Mouse (Mus musculus) G1E-ER4 (cell line): ENCODE results near the gene Gsta3. TPM values are rescaled to one million over a fixed set of nuclear protein-coding genes. Genes with fewer than 3 reads are reported as not detected.

Source experiments
- GATA1 ChIP-seq: IDR thresholded peaks from one replicate; pipeline ENCODE4 v1.8.0; 2012; ENCODE audit warnings: low read length, inconsistent platforms
- polyA plus RNA-seq: library from polyadenylated mRNA; stranded (reverse); fragments of >175 nt; gene quantifications from 2 replicates; pipeline ENCODE4 v1.2.3, GENCODE M21; 2012

Gsta3 gene
- polyA plus RNA-seq, 1 experiment, result not detected

DNA sequence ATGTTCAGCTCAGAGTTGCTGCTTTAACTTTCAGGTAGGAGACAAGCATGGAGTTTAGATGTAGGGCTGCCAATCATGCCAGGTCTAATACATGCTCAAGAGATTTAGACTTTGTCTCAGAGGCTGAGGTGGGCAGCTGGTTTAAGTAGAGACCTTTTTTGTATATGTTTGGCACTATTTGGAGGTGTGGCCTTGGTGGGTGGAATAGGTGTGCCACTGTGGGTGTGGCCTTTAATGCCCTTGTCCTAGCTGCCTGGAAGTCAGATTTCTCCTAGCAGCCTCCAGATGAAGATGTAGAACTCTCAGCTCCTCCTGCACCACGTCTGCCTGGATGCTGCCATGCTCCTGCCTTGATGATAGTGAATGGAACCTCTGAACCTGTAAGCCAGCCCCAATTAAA, 52.2 kb downstream of the Gsta3 start:
- TF ChIP-seq GATA1, result no peak

DNA sequence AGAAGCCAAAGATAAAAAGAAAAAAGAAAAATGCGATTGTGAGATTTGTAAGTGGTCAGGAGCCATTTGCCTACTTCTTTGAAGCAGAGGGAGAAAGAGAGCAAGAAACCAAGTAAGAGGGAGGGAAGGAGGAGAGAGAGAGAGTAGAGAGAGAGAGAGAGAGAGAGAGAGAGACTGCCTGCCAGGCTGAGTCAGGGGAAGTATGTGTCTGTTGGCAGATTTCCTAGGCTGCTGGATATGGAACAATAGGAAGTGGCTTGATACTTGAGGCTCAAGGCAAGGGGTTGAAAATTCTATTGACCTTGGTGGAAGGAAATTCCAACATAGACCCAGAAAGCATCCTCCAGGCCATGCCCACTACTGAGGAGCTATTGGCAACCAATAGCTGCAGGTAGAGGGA, 55.8 kb downstream of the Gsta3 start:
- no peak for TF ChIP-seq GATA1

DNA sequence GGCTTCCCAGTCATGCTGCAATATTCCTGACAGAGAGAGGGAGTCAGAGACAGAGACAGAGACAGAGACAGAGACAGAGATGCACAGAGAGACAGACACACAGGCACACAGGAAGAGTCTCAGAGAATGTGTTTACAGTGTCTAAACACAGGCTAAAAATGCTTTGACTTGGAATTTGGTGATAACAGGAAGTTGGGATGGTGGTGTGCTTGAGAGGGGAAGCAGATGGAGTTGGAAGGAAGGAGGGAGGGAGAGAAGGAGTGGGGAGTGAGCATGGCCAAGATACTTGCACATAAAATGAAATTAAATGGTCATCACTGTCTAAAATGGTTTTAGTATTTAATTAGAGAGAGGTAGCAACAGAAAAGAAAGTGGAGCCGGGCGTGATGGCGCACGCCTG, 57.7 kb downstream of the Gsta3 start:
- TF ChIP-seq GATA1, result no peak

DNA sequence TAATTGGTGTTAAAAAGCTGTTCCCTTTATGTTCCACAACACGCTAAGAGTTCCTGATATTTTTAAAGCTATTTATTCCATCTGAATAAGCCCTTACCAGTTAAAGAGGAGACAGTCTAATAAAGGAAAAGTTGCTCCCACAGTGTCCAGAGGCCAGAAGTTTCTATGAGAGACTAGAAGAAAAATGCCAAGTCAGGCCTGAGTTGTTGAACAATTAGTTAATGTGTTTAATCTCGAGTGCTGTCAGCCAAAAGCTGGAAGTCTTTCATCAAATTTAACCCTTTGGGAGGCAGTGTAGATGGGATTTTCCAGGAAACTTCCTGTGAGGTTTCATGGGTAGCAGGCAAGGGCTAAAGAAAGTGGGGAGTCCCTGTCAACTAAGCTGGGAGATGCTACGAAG, 59.4 kb downstream of the Gsta3 start:
- no peak for TF ChIP-seq GATA1

DNA sequence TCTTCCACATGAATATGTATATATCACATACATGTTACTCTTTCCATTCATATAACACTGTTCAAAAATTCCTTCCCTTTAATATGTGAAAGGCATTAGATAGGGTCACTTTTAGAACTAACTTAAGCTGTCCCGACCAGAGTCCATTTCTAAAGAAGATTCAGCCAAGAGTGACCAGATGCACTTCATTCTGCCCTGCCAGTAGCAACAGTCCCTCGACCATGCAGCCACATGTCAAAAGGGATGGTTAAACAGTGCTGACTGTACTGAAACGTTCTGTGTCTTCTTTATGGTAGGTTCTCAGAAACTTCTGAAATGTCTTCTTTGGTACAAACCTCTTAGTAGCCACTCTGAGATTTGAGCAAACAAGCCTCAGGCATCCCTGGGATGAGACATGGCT, 61.3 kb downstream of the Gsta3 start:
- no peak for TF ChIP-seq GATA1

DNA sequence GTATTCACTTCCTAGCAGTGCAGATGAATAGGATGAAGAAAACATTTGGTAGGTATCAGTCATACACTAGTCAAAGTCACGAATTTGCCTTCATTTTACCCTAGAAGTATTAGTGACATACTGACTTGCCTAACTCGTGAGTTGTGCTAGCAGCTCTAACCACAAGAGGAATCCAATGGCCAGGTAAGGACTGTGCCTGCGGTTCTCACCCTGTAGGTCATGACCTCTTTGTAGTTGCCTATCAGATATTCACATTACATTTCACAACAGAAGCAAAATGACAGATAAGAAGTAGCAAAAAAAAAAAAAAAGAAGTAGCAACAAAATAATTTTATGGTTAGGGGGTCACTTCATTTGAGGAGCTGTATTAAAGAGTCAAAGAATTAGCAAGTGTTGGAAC, 63.8 kb downstream of the Gsta3 start:
- no peak for TF ChIP-seq GATA1

DNA sequence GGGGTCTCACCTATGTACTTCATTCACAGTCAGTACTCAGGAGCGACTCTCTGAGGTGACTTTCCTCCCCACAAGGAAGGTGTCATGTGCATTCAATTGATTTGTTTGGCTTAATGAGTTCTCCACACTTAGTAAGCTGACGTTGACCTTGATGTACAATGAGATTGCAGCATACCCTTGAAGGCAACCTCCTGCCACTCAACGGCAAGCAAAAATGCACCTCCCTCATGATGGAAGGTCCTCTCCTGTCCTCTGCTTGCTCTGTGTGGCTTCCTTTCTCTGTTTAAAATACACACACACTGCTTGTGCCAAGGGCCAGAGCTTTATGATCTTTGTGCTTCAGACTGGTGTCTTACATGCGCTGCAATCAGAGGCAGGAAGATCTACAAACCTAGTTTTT, 64.3 kb downstream of the Gsta3 start:
- TF ChIP-seq GATA1, result no peak

DNA sequence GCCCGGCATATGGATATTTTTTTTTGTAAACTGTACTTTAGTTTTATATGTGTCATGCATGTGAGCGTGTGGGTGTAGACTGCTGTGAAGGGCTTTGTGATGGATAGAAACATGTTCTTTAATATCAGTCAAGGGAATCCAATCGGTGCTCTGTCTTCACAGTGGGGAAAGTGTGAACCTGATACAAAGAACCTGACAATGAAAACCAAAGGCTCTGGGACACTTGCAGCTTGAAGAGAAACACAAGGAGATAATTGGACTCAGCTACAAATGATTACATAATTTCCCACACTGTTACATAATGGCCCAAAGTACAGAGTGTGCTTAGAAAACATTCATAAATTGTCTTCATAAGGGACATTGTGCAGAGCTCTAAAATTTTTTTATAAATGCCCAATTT, 65.1 kb downstream of the Gsta3 start:
- no peak for TF ChIP-seq GATA1

DNA sequence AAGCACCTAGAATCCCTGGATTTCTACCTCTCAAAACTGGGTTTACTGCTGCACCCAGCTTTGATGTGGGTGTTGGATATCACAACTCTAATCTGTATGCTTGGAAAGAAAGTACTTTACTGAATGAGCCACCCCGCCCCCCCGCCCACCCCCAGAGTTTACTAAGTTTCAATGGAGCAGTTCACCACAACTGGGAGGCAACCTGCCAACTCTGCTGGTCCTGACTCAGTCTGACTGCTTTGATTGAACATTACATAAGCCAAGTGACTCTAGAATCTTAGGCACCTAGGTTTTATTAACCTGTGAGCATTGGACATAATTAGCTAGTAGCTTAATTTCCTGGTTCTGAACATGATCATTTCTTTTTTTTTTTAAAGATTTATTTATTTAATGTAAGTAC, 73.9 kb downstream of the Gsta3 start:
- TF ChIP-seq GATA1, result no peak

Other genes starting within 250 kb of the Gsta3 start
- 0.30 and 0.48 TPM in 2 replicates for gene Tram2, start 161.4 kb upstream of the Gsta3 start, polyA plus RNA-seq
- 0.32 and 0.49 TPM in 2 replicates for gene Tmem14a, start 22.0 kb upstream of the Gsta3 start, polyA plus RNA-seq
- gene Khdc1a, start 109.1 kb downstream of the Gsta3 start, polyA plus RNA-seq, result not detected in 2 replicates
- not detected in 2 replicates for gene Khdc1c, start 127.7 kb downstream of the Gsta3 start, polyA plus RNA-seq
- not detected in 2 replicates for gene Khdc1b, start 143.0 kb downstream of the Gsta3 start, polyA plus RNA-seq